Mouse (Mus musculus) heart, embryonic 10.5 days (tissue): ENCODE data around the gene Carmil1. TPM values are rescaled to one million over a fixed set of nuclear protein-coding genes. Genes with fewer than 3 reads are reported as not detected.

Experiments used
- DNase-seq: peaks from one replicate; pipeline ENCODE4 v3.0.0-alpha.2; 2017; ENCODE audit warnings: low spot score
- H3K27ac ChIP-seq: fragments of 300-500 bp; sonication (generic); 2 replicates; pipeline ENCODE4 v1.5.1; 2016; ENCODE audit warnings: mild to moderate bottlenecking
- H3K27me3 ChIP-seq: fragments of 300-500 bp; sonication (generic); 2 replicates; pipeline ENCODE4 v1.6.1; 2016; ENCODE audit warnings: mild to moderate bottlenecking; ENCODE audit not compliant: poor library complexity, insufficient read depth, severe bottlenecking
- H3K36me3 ChIP-seq: fragments of 300-500 bp; sonication (generic); 2 replicates; pipeline ENCODE4 v1.6.1; 2016; ENCODE audit warnings: mild to moderate bottlenecking, moderate library complexity
- H3K4me1 ChIP-seq: fragments of 300-500 bp; sonication (generic); 2 replicates; pipeline ENCODE4 v1.6.1; 2016; ENCODE audit warnings: mild to moderate bottlenecking
- H3K4me3 ChIP-seq: fragments of 300-500 bp; sonication (generic); 2 replicates; pipeline ENCODE4 v1.5.1; 2016; ENCODE audit warnings: mild to moderate bottlenecking, moderate library complexity
- H3K9me3 ChIP-seq: fragments of 300-500 bp; sonication (generic); 2 replicates; pipeline ENCODE4 v1.6.1; 2016; ENCODE audit warnings: mild to moderate bottlenecking, moderate library complexity
- WGBS: fragments of 180-500 bp; shearing (Covaris S2); methylation state at CpG from one replicate; pipeline ENCODE4 v1.1.7; 2016; 5-methylcytosine and 5-hydroxymethylcytosine counted together
- polyA plus RNA-seq: library from polyadenylated mRNA; unstranded; fragments of >200 nt; fragmentation: Nextera tagmentation; extraction: Ambion mirVana; gene quantifications from 2 replicates; pipeline ENCODE4 v1.2.1, GENCODE M21; 2016

Carmil1 gene
- polyA plus RNA-seq, 1 experiment from 2014 or later = 21.8 TPM

- Histone ChIP-seq H3K4me3 (no peak overlapping the region), H3K36me3 (no peaks in the 10 kb centered on the region), H3K9me3 (no peaks in the 10 kb centered on the region), H3K27me3 (peaks cover 12% of the 10 kb centered on the region; the same call in 1 of the 2 replicates), H3K27ac (no peak overlapping the region), H3K4me1 (no peaks in the 10 kb centered on the region)
- 42% methylated on average over 2 of the region's 2 CpGs for WGBS
- DNase-seq = no peak
These were observed 278.8 kb downstream of the Carmil1 start for GRCm38 (mm10) chr13:24001797-24002196.

- DNase-seq = no peak
- Histone ChIP-seq H3K27ac (no peak overlapping the region), H3K9me3 (no peaks in the 10 kb centered on the region), H3K36me3 (no peaks in the 10 kb centered on the region), H3K4me1 (no peaks in the 10 kb centered on the region), H3K27me3 (peaks cover 12% of the 10 kb centered on the region; the same call in 1 of the 2 replicates), H3K4me3 (no peak overlapping the region)
- 76% methylated on average over 2 of the region's 2 CpGs for WGBS
These were observed 279.5 kb downstream of the Carmil1 start for GRCm38 (mm10) chr13:24001081-24001480.

GRCm38 (mm10) chr13:23998826-23999225 is 281.8 kb downstream of the Carmil1 start:
- H3K27me3 ChIP-seq = peaks cover 24% of the 10 kb centered on the region
- no peaks in the 10 kb centered on the region for H3K4me1 ChIP-seq
- H3K36me3 ChIP-seq = no peaks in the 10 kb centered on the region
- H3K9me3 ChIP-seq = no peaks in the 10 kb centered on the region
- WGBS = 53% methylated on average over 2 of the region's 2 CpGs
- DNase-seq = no peak
- no peak overlapping the region for H3K4me3 ChIP-seq
- no peak overlapping the region for H3K27ac ChIP-seq

GRCm38 (mm10) chr13:23994756-23995155 is 285.8 kb downstream of the Carmil1 start:
- no peak for DNase-seq
- no peaks in the 10 kb centered on the region for H3K9me3 ChIP-seq
- H3K27ac ChIP-seq = no peak overlapping the region
- H3K4me3 ChIP-seq = no peak overlapping the region
- H3K4me1 ChIP-seq = no peaks in the 10 kb centered on the region
- 73% methylated on average over 3 of the region's 3 CpGs for WGBS
- peaks cover 53% of the 10 kb centered on the region for H3K27me3 ChIP-seq
- no peaks in the 10 kb centered on the region for H3K36me3 ChIP-seq

GRCm38 (mm10) chr13:23994024-23994423 is 286.6 kb downstream of the Carmil1 start:
- 12% methylated on average over 9 of the region's 9 CpGs for WGBS
- H3K9me3 ChIP-seq = no peaks in the 10 kb centered on the region
- H3K36me3 ChIP-seq = no peaks in the 10 kb centered on the region
- no peak for DNase-seq
- peaks cover 54% of the 10 kb centered on the region for H3K27me3 ChIP-seq
- H3K27ac ChIP-seq = no peak overlapping the region
- H3K4me1 ChIP-seq = no peaks in the 10 kb centered on the region
- H3K4me3 ChIP-seq = no peak overlapping the region

GRCm38 (mm10) chr13:23990928-23991327 is 289.7 kb downstream of the Carmil1 start, which contains the start of gene Scgn:
Scgn (minus strand) TSS chr13:23991214.
- Histone ChIP-seq H3K36me3 (no peaks in the 10 kb centered on the region), H3K9me3 (no peaks in the 10 kb centered on the region), H3K4me3 (no peak within 1 kb of the TSS), H3K27ac (no peak within 1 kb of the TSS), H3K27me3 (peaks cover 47% of the 10 kb centered on the region), H3K4me1 (no peaks in the 10 kb centered on the region)
- DNase-seq = peak; percentile 90
- under 1% methylated on average over 20 of the region's 20 CpGs for whole genome bisulfite sequencing

GRCm38 (mm10) chr13:23990451-23990850 is 290.1 kb downstream of the Carmil1 start:
- DNase-seq = no peak
- Histone ChIP-seq H3K4me3 (no peak overlapping the region), H3K27ac (no peak overlapping the region), H3K9me3 (no peaks in the 10 kb centered on the region), H3K4me1 (no peaks in the 10 kb centered on the region), H3K36me3 (no peaks in the 10 kb centered on the region), H3K27me3 (peaks cover 47% of the 10 kb centered on the region)
- 42% methylated on average over 5 of the region's 5 CpGs for WGBS

GRCm38 (mm10) chr13:23985130-23985529 is 295.5 kb downstream of the Carmil1 start:
- Histone ChIP-seq H3K4me3 (no peak overlapping the region), H3K9me3 (no peaks in the 10 kb centered on the region), H3K27me3 (0 out of 2 replicates have a peak, but pooled peaks cover 5% of the 10 kb centered on the region), H3K36me3 (no peaks in the 10 kb centered on the region), H3K4me1 (no peaks in the 10 kb centered on the region), H3K27ac (no peak overlapping the region)
- WGBS = 36% methylated on average over 3 of the region's 3 CpGs
- no peak for DNase-seq

- Histone ChIP-seq H3K27ac (no peak overlapping the region), H3K4me1 (no peaks in the 10 kb centered on the region), H3K27me3 (no peaks in the 10 kb centered on the region), H3K9me3 (no peaks in the 10 kb centered on the region), H3K4me3 (no peak overlapping the region), H3K36me3 (no peaks in the 10 kb centered on the region)
- WGBS = 66% methylated on average over 5 of the region's 5 CpGs
- DNase-seq = no peak
These were observed 308.3 kb downstream of the Carmil1 start for GRCm38 (mm10) chr13:23972271-23972670.

- 65% methylated on average over 2 of the region's 2 CpGs for WGBS
- no peaks in the 10 kb centered on the region for H3K4me1 ChIP-seq
- no peak overlapping the region for H3K4me3 ChIP-seq
- DNase-seq = no peak
- H3K27me3 ChIP-seq = no peaks in the 10 kb centered on the region
- no peaks in the 10 kb centered on the region for H3K9me3 ChIP-seq
- H3K36me3 ChIP-seq = no peaks in the 10 kb centered on the region
- H3K27ac ChIP-seq = no peak overlapping the region
These were observed 308.7 kb downstream of the Carmil1 start for GRCm38 (mm10) chr13:23971870-23972269.

GRCm38 (mm10) chr13:23964909-23965308 is 315.7 kb downstream of the Carmil1 start:
- H3K27me3 ChIP-seq = no peaks in the 10 kb centered on the region
- H3K27ac ChIP-seq = no peak overlapping the region
- H3K9me3 ChIP-seq = no peaks in the 10 kb centered on the region
- no peak for DNase-seq
- no peak overlapping the region for H3K4me3 ChIP-seq
- H3K36me3 ChIP-seq = no peaks in the 10 kb centered on the region
- 50% methylated on average over 2 of the region's 2 CpGs for WGBS
- 0 out of 2 replicates have a peak, but pooled peaks cover under 1% of the 10 kb centered on the region for H3K4me1 ChIP-seq

Other genes starting within 250 kb of the Carmil1 start
- 0.21 and 0.39 TPM in 2 replicates for gene Cmah, start 46.6 kb upstream of the Carmil1 start, polyA plus RNA-seq